Mouse (Mus musculus) kidney, postnatal 36 days (tissue): ENCODE data around the gene Bspry.

Experiments
- DNase-seq, 2 experiments: peaks; one replicate each; pipeline ENCODE4 v3.0.0; 2021 to 2022; ENCODE audit warnings: mixed read lengths in 2 of 2

Gene Bspry

DNA sequence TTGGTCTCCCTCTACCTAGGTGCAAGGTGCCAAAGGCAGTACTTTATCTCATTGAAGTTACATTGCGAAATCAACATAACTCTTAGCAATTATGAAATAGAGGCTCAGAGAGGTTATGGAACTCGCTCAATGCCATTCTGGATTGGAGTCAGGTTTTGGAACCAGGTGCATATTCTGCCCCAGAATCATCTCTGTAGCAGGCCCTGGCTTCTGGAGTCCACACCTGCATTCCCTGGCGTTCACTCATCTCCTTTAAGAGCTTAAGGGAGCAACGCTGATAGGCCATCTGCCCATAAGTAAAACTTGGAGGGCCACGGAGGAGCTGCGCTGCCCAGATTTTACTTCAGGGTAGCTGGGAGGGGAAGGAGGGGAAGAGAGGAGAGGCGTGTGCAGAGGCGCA is 37.2 kb downstream of the Bspry start:
- no peak for DNase-seq

DNA sequence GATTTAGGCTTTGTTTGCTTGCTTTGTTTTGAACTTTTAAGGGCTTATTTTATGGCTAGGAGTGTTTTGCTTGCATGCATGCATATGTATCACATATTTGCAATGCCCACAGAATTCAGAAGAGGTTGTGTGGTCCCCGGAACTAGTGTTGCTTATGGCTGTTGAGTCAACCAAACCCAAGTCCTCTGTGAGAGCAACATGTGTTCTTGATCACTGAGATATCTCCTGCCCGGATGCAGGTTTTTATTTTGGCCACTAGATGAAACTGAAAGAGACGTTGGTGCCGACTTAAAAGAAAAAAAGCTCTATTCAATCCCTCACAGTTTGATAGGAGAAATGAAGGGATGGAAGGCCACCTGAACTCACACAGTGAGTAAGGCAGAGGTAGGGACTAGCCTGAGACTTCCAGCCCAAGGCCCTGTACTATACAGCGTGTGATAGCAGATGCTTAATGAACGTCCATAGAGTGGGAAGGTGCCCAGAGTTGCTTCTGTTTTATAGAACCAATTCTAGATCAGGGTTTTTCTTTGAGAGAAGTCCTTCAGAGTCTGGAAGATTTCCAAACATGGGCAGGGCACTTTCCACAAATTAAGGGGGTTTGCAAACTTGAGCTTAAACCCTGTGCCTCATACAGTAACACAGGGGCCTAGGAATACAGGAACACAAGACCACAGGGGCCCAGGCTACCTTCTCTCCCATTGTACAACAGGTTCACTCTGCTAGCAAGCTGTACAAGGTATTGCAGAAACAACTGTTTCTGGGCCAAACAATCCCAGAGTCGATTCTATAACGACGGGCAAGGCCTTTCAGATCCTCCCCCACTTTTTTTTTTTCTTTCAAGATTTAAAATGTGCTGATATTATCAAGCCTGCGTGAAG is 37.9 kb downstream of the Bspry start:
- DNase-seq: no peak

DNA sequence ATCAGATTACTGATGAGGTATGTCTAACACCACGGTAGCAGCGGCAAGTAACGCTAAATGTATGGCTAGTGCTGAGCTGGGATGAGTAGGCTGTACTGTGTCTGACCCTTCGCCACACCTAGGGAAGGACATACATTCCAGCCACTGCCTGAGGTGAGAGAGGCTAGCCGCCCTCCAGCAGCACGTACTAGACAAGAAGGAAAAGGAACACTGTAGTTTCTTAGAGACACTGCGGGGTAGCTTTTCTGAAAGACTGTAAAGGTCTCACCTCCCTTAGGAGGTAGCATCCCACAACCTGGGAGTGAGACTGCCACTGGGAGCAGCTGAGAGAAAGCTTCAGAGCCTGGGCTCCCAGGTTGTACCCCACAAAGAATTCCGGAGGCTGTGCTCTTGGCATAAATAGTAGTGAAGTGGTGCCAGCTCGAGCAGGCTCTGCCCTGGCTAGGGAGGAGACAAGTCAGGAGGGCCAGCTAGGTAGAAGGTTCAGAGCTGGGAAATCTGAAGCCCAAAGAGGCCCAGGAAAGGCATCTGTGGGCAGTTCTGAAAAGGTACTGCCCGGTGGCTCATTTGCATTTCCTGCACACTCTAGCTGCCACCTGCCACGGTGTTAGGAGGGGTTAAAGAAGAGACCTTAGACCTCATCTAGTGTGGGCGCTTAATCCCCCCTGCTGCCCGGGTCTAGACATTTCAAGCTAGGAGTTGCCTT is 38.7 kb downstream of the Bspry start:
- DNase-seq: peak; percentile 72 to 82

DNA sequence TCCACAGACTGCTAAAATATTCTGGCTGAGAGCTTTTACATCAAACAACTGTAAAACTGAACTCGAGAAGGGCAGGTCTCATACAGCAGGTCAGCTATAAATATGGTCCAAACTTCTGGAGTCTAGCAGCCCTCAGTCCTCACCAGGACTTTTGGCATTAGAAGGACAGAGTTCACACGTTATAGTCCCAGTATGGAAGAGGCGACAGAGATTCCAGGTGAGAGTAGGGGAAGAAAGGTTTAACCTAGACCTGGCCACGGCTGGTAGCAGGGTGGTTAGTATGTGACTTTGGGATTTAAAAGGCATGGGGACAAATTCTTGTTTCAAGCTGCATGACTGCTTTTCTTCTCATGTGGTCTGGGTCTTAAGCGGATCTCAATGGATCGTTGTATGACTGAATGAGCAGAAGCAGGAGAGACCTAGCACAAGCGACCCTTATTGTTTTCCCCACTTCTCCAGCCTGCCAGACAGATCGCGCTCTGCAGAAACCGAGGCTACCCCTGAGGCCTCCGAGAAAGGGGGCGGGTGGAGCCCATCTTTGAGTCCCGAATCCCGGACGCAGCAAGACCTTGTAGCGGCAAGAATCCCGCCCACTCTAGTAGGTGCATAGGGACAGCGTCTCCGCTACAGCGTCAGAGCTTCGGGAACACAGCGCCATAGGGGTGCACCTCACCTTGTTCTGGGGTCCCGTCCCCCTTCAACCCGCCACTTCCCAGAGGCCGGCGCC is 39.4 kb downstream of the Bspry start:
- DNase-seq: no peak

DNA sequence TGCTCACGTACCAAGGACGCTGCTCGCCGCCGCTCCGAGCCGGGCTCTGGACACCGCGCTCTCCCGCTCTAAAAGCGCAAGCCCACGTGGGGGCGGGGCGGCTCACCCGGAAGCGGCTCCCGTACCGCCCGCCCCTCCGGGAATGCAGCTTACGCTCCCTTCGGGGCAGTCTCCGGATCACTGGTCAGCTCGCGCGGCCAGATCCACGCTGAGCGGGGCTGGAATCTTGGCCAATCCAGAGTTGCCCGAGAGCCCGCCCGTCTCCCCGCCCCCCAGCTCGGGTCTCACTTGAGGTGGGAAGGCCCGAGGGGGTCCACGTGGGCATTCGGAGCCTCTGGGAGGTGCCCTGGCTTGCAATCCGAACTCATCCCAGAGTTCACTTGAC is 40.0 kb downstream of the Bspry start, which contains the start of gene Alad:
Gene Alad (minus strand): TSS at position 70 of the 385 bp plus-strand sequence.
- peak; percentile 96 to 97 for DNase-seq

DNA sequence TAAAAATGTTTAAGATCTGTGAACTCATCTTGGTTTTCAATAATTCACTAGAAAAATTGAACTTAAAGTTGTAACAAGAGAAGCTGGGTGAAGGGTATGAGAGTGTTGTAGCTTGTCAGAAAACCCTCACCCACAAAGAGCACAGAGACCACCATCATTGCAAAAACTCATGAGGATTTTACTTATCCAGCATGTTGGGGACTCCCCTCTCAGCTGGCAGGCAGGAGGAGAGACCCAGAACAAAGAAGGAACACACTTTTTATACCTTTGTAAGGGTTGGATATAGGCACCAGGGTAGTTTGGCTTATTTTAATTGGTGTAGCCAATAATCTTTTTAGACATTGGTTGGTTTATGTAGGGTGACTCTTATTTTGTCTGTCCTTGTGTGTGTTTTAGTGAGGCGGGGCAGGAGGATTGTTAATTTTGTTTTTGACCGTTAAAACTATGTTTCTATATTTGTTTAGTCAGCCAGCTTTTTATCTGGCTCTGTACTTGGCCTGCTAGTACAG is 41.1 kb downstream of the Bspry start:
- no peak for DNase-seq

DNA sequence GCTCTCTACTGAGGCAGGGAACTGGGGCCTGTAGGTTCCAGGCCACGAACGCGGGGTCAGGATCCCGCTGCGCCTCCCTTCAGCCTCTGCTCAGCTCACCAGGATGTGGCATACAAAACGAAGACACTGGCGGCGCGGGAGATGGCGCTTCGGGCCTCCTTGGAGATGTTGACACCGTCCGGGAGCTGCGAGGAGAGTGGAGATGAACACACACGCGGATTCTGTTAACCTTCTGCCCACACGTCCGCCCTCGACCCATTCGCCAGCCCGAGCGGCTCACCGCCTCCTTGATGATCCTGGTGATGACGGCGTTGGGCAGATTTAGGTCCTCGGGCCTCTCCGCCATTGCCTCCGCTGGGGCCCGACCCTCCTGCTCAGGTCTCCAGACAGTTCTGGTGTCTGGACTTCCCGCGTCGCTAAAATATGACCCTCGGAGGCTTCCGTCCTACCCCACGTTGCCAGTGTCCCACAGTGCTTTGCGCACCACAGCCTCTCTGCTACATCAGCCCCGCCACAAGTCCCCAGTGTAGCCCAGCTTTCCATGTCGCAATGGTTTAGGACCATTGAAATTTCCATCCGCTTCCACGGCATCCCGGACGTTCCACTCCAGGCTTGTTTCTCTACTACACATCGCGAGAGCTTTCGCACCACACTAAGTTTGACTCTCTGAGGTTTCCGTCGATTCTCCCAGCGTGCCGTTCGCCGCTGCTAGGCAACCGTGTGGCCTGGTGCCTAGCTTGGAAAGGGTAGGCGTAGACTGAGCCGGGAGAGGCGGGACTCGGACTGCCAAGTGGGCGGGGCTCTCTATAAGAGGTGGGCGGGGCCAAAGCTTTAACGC is 45.0 kb downstream of the Bspry start, which contains the start of the genes Pole3 and 4933430I17Rik:
Gene Pole3 (minus strand): TSS at position 418 of the 838 bp plus-strand sequence.
Gene 4933430I17Rik (plus strand): TSS at position 719 of the 838 bp plus-strand sequence.
- peak; percentile 96 to 98 for DNase-seq

DNA sequence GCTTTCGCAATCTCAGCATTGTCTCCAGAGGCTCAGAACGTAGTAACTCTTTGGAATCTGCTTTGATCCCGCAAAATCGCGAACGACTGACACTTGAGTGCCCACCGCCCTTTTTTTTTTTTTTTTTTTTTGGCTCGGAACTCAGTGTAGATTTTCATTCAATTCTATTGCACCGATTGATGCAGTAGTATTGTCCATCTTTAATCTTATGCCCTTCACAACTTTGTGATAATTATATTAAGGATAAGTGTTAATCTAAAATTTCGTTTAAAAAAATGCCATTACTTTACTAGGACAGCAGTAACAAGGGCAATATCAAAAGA is 45.6 kb downstream of the Bspry start:
- DNase-seq: no peak

DNA sequence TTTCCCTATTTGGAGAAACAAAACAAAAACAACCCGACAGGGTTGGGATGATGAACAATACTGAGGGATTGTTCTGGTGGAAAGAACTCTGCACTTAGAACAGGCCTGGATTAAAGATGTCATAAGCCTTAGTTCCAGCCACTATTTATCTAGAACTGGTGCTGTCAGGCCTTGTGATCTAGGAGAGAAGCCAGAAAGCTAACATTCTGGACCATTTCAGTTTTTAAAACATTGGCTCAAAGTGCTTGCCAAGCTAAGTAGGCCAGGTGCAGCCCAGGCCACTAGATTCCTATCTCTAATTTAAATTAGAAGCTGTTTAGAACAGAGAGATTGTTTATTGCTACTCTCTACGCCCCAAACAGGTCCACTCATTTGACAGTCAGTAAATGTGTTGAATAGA is 46.4 kb downstream of the Bspry start:
- no peak for DNase-seq

DNA sequence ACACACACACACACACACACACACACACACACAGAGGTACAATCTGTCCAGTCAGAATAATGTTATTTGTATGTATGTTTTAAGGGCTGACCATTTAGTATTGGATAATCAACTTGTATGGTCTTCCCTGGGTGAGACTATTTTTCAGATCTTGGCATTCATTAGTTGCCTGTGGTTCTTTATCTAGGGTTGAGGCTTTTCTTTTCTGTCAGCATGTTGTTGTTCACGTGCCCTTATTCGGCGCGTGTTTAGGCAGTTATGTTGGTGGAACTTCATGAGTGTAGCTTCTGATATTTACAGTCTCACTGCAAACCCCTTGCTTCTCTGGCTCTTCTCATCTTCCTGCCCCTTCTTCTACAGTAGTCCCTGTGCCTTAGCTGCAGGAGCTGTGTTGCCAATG is 47.8 kb downstream of the Bspry start:
- DNase-seq: no peak

DNA sequence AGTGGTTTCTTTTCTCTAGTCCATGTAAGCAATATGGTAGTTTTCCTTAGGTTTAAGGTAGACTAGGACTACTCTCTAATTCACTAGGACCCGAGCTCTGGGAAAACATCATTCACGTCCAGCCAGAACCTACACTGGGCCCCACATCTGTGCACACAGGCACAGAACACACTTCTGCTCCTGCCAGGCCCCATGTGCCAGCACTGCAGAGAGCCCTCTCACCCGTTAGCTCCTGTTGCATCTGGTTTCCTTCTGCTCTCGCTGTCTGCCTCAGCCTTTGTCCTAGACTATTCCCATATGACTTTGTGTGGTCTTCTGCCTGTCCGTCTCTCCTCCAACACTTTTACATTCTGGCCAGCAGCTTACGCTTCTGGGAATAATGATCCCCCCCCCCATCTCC is 53.9 kb downstream of the Bspry start:
- no peak for DNase-seq

DNA sequence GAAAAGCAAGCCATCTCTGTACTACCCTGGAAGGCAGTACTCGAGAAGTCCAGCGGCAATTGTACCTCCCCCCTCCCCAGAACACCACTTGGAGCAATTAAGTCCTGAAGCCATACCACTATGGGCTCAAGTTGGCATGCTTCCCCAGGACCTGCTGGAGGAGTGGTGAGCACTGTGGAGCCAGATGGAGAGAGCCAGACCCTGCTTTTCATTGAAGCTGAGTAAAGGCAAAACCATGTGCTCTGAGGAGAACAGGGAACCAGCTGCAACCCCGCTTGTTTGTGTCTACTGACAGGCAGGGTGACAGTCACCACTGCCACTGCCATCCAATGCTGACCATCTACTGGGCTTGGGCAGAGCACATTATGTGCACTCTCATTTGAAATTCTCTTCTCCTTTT is 61.9 kb downstream of the Bspry start:
- no peak for DNase-seq

DNA sequence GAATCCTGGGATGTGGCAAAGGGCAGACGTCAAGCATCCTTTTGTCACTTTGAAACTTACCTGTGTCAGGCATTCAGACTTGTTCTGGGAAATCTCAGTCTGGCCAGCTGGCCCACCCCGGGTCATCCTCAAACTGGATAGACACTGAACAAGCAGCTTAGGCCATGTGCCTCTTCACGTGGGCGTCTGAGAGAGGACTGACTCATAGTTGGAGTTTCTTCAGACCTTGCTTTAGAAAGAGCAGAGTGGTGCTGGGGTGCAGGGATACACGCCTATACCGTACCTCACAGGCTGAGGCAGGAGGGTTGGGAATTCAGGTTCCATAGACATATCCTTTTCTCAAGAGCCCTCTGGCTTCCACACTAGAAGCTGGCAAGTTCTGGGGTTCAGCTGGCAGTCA is 63.9 kb downstream of the Bspry start:
- no peak for DNase-seq

DNA sequence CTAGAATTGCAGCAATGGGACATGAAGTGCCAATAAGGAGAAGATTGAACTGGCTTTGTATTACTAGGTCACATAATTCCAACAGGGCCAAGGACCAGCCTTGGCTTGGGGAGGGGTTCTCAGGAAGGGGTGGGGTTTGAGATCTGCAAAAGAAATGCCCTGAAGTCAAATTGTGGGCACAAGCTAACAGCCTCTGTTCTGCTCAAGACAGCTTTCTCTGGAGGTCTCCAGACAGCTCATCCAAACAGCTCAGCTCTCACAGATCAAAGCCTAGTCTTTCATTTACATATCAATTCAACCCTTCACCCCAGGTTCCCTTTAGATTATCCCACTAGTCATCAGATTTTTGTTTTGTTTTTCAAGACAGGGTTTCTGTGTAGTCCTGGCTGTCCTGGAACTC is 64.9 kb downstream of the Bspry start:
- DNase-seq: no peak
